Mouse (Mus musculus): Measurements from ENCODE around the gene Matk. TPM values are rescaled to one million over a fixed set of nuclear protein-coding genes. Genes with fewer than 3 reads are reported as not detected.

Gene Matk
- polyA plus RNA-seq, 1 experiment from 2014 or later, result 48.3 TPM

GRCm38 (mm10) chr10:81244146-81244545 lies 8.6 kb upstream of the Matk start:
- H3K36me3 ChIP-seq, result peaks cover 20% of the 10 kb centered on the region; the same call in 1 of the 2 replicates
- H3K4me1 ChIP-seq, result peaks cover 12% of the 10 kb centered on the region
- 79% methylated on average over 4 of the region's 4 CpGs for WGBS
- no peaks in the 10 kb centered on the region for H3K9me3 ChIP-seq (replicated peaks)
- H3K27me3 ChIP-seq (replicated peaks), result peaks cover 22% of the 10 kb centered on the region
- ATAC-seq (ENCODE audit: low FRiP score), result no peak
- H3K4me2 ChIP-seq, result no peak overlapping the region
- H3K9ac ChIP-seq (replicated peaks), result no peak overlapping the region
- no peak overlapping the region for H3K27ac ChIP-seq (replicated peaks)
- no peak overlapping the region for H3K4me3 ChIP-seq (replicated peaks)

DNA sequence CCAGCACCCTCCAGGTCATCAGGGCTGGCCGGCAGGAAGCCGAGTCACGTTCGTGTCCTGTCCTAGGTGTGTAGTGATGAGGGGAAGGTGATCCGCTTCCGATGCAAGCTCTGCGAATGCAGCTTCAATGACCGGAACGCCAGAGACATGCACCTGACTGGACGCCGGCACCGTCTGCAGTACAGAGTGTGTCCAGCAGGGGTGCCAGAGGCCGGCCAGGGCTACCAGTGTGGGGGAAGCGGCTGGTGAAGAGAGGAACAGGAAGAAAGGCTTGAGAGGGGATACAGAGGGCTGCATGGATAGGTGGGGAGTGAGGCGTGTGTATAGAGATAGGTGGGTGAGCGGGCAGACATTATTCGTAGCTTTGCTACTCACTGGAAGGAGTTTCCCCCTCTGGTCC lies 8.1 kb upstream of the Matk start:
- Histone ChIP-seq H3K4me2 (no peak overlapping the region), H3K4me3 (replicated peaks) (no peak overlapping the region), H3K27me3 (replicated peaks) (peaks cover 18% of the 10 kb centered on the region), H3K27ac (replicated peaks) (no peak overlapping the region), H3K36me3 (peaks cover 21% of the 10 kb centered on the region; the same call in 1 of the 2 replicates), H3K4me1 (peaks cover 12% of the 10 kb centered on the region), H3K9ac (replicated peaks) (no peak overlapping the region), H3K9me3 (replicated peaks) (no peaks in the 10 kb centered on the region)
- ATAC-seq (ENCODE audit: low FRiP score), result peak; percentile 51
- 11% methylated on average over 17 of the region's 17 CpGs for WGBS

DNA sequence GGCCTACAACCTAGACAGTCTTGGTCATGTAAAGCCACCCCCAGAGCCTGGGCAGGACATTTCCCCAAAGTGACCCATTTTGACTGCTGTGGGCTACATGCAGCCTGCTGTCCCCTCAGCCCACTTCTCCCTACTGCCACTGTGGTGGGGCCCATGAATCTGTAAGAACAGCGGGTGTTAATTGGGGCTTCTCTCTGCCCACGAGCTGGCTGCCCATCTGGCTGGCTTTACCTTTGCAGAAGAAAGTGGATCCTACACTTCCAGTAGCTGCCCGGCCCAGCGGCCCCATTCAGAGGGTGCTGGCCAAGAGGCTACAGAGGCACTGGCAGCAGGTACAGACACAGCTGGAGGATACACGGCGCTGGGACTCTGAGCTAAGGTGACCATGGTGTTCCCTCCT lies 7.6 kb upstream of the Matk start:
- peaks cover 12% of the 10 kb centered on the region for H3K27me3 ChIP-seq (replicated peaks)
- H3K27ac ChIP-seq (replicated peaks), result no peak overlapping the region
- 85% methylated on average over 6 of the region's 6 CpGs for WGBS
- ATAC-seq (ENCODE audit: low FRiP score), result no peak
- H3K4me3 ChIP-seq (replicated peaks), result no peak overlapping the region
- no peak overlapping the region for H3K4me2 ChIP-seq
- H3K4me1 ChIP-seq, result peaks cover 8% of the 10 kb centered on the region
- no peaks in the 10 kb centered on the region for H3K9me3 ChIP-seq (replicated peaks)
- H3K36me3 ChIP-seq, result peaks cover 26% of the 10 kb centered on the region; the same call in 1 of the 2 replicates
- no peak overlapping the region for H3K9ac ChIP-seq (replicated peaks)

- Histone ChIP-seq H3K27me3 (replicated peaks) (peaks cover 13% of the 10 kb centered on the region), H3K4me1 (peaks cover 21% of the 10 kb centered on the region), H3K9ac (replicated peaks) (no peak overlapping the region), H3K27ac (replicated peaks) (no peak overlapping the region), H3K36me3 (peaks cover 23% of the 10 kb centered on the region; the same call in 1 of the 2 replicates), H3K4me2 (no peak overlapping the region), H3K4me3 (replicated peaks) (no peak overlapping the region), H3K9me3 (replicated peaks) (no peaks in the 10 kb centered on the region)
- WGBS, result 93% methylated on average over 2 of the region's 2 CpGs
- no peak for ATAC-seq (ENCODE audit: low FRiP score)
Observed at GRCm38 (mm10) chr10:81247804-81248203, 4.9 kb upstream of the Matk start.

- Histone ChIP-seq H3K9ac (replicated peaks) (no peak overlapping the region), H3K27ac (replicated peaks) (no peak overlapping the region), H3K4me3 (replicated peaks) (no peak overlapping the region), H3K27me3 (replicated peaks) (peaks cover 13% of the 10 kb centered on the region), H3K4me1 (peaks cover 23% of the 10 kb centered on the region), H3K36me3 (peaks cover 21% of the 10 kb centered on the region; the same call in 1 of the 2 replicates), H3K9me3 (replicated peaks) (no peaks in the 10 kb centered on the region), H3K4me2 (no peak overlapping the region)
- no peak for ATAC-seq (ENCODE audit: low FRiP score)
- 85% methylated on average over 8 of the region's 8 CpGs for WGBS
Observed at GRCm38 (mm10) chr10:81249442-81249841, 3.3 kb upstream of the Matk start.

GRCm38 (mm10) chr10:81254886-81255285 lies 2.2 kb downstream of the Matk start:
- Histone ChIP-seq H3K9me3 (replicated peaks) (no peaks in the 10 kb centered on the region), H3K27ac (replicated peaks) (no peak overlapping the region), H3K4me1 (peaks cover 43% of the 10 kb centered on the region), H3K27me3 (replicated peaks) (peaks cover 48% of the 10 kb centered on the region), H3K9ac (replicated peaks) (no peak overlapping the region), H3K36me3 (0 out of 2 replicates have a peak, but pooled peaks cover 3% of the 10 kb centered on the region), H3K4me3 (replicated peaks) (no peak overlapping the region), H3K4me2 (no peak overlapping the region)
- WGBS, result 48% methylated on average over 1 of the region's 1 CpGs
- no peak for ATAC-seq (ENCODE audit: low FRiP score)

GRCm38 (mm10) chr10:81257158-81258039 lies 4.7 kb downstream of the Matk start:
- H3K4me2 ChIP-seq, result peak overlapping the region; percentile 93
- 1% methylated on average over 62 of the region's 62 CpGs for WGBS
- peaks cover 37% of the 10 kb centered on the region for H3K27me3 ChIP-seq (replicated peaks)
- H3K36me3 ChIP-seq, result peaks cover 18% of the 10 kb centered on the region
- no peak overlapping the region for H3K27ac ChIP-seq (replicated peaks)
- H3K9ac ChIP-seq (replicated peaks), result peak overlapping the region; percentile 57
- peaks cover 37% of the 10 kb centered on the region for H3K4me1 ChIP-seq
- ATAC-seq (ENCODE audit: low FRiP score), result peak; percentile 12; the same call in 1 of the 2 replicates
- no peaks in the 10 kb centered on the region for H3K9me3 ChIP-seq (replicated peaks)
- peak overlapping the region; percentile 54 for H3K4me3 ChIP-seq (replicated peaks)

- H3K27ac ChIP-seq (replicated peaks), result no peak overlapping the region
- H3K4me2 ChIP-seq, result 0 out of 2 replicates have a peak overlapping the region, but pooled peaks have one; percentile 2
- H3K27me3 ChIP-seq (replicated peaks), result peaks cover 37% of the 10 kb centered on the region
- 47% methylated on average over 21 of the region's 21 CpGs for WGBS
- H3K4me3 ChIP-seq (replicated peaks), result no peak overlapping the region
- no peak for ATAC-seq (ENCODE audit: low FRiP score)
- peaks cover 28% of the 10 kb centered on the region for H3K4me1 ChIP-seq
- 0 out of 2 replicates have a peak overlapping the region, but pooled peaks have one; percentile 17 for H3K9ac ChIP-seq (replicated peaks)
- no peaks in the 10 kb centered on the region for H3K9me3 ChIP-seq (replicated peaks)
- peaks cover 35% of the 10 kb centered on the region for H3K36me3 ChIP-seq
Observed at GRCm38 (mm10) chr10:81259225-81259884, 6.6 kb downstream of the Matk start.

GRCm38 (mm10) chr10:81261025-81261424 lies 8.3 kb downstream of the Matk start:
- Histone ChIP-seq H3K27me3 (replicated peaks) (peaks cover 37% of the 10 kb centered on the region), H3K4me2 (no peak overlapping the region), H3K9ac (replicated peaks) (no peak overlapping the region), H3K36me3 (peaks cover 45% of the 10 kb centered on the region), H3K27ac (replicated peaks) (no peak overlapping the region), H3K4me3 (replicated peaks) (no peak overlapping the region), H3K9me3 (replicated peaks) (no peaks in the 10 kb centered on the region), H3K4me1 (peaks cover 41% of the 10 kb centered on the region)
- 95% methylated on average over 4 of the region's 4 CpGs for WGBS
- no peak for ATAC-seq (ENCODE audit: low FRiP score)

- H3K4me2 ChIP-seq, result peak overlapping the region; percentile 66
- peak overlapping the region; percentile 80; the same call in 1 of the 2 replicates for H3K9ac ChIP-seq (replicated peaks)
- no peaks in the 10 kb centered on the region for H3K9me3 ChIP-seq (replicated peaks)
- peaks cover 43% of the 10 kb centered on the region for H3K36me3 ChIP-seq
- no peak overlapping the region for H3K27ac ChIP-seq (replicated peaks)
- 98% methylated on average over 8 of the region's 8 CpGs for WGBS
- H3K27me3 ChIP-seq (replicated peaks), result 0 out of 2 replicates have a peak, but pooled peaks cover under 1% of the 10 kb centered on the region
- peaks cover 39% of the 10 kb centered on the region for H3K4me1 ChIP-seq
- ATAC-seq (ENCODE audit: low FRiP score), result no peak
- H3K4me3 ChIP-seq (replicated peaks), result peak overlapping the region; percentile 88
Observed at GRCm38 (mm10) chr10:81265540-81265939, 12.8 kb downstream of the Matk start.

DNA sequence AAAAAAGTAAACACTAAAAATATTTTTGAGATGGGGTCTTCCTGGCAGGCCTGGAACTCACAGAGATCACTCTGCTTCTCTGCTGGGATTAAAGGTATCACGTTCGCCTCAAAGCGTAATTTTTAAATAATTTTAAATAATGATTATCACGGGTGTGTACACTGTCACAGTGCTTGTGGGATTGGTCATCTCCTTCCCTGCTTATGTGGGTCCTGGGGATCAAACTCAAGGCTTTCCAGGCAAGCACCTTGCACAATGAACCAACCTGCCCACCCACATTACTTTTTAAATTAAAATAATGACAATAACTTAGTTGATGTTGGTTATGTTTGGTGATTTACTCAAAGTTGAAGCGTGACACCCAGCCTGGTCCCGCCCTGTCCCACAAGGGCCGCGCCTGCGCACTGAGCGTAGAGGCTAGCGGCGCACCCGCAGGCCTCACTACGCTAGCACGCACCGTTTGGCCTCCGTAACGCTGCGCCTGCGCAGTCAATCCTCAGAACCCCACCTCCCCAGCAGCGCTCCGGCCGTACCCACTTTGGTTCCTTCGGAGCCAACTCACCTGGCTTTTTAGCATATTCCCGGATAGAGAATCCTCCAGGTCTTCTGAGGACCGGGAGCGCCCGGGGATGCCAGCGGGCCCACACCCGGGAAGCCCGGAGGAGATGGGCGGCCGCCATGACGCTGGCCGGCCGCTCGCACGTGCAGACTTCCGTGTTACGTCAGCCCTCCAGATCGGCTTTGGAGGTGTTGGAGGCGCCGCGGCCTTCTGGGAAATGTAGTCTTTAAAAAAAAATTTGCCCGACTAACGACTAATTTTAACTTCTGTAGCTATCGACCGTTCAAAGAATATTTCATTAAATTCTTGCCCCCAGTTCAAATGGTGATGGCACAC lies 13.7 kb downstream of the Matk start, which contains the start of the genes Mrpl54 and Apba3:
Mrpl54 (minus strand) TSS at position 724 of the 895 bp plus-strand sequence.
Apba3 (plus strand) TSS at position 750 of the 895 bp plus-strand sequence.
- H3K9me3 ChIP-seq (replicated peaks), result no peaks in the 10 kb centered on the region
- under 1% methylated on average over 48 of the region's 48 CpGs for WGBS
- peak; percentile 91 for ATAC-seq (ENCODE audit: low FRiP score)

More for the DNA sequence above, 13.7 kb downstream of the Matk start, which contains the start of the genes Mrpl54 and Apba3:
- no peaks in the 10 kb centered on the region for H3K27me3 ChIP-seq (replicated peaks)
- H3K36me3 ChIP-seq, result peaks cover 44% of the 10 kb centered on the region
- H3K9ac ChIP-seq (replicated peaks), result peak within 1 kb of the TSS; percentile 80
- H3K27ac ChIP-seq (replicated peaks), result peak within 1 kb of the TSS; percentile 95
- H3K4me1 ChIP-seq, result peaks cover 39% of the 10 kb centered on the region
- H3K4me2 ChIP-seq, result peak within 1 kb of the TSS; percentile 82
- H3K4me3 ChIP-seq (replicated peaks), result peak within 1 kb of the TSS; percentile 88

Measured in neural tube, embryonic 15.5 days (tissue).